Mouse (Mus musculus): ENCODE data around the gene Spaca4.

The Spaca4 gene

DNA sequence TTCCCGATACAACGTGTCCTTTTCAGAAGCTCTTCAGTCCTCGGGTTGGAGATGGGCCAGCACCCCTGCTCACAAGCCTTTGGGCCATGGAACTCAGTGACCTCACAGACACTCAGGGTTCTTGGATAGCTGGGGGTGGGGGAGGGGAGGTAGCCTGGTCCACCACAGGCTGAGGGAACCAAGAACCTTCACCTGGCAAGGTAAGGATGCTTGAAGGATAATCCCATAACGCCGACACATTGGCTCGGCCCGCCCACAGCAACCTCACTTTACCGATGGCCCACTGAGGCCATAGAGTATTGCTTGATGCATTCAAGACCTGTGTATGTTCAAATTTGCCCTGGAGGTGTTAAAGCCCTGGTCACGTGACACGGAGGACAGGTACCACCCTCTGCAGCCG is at the start of gene Spaca4:
Gene Spaca4, minus strand, starts transcription at position 101 of the 400 bp plus-strand sequence.
- no peak for DNase-seq (ENCODE audit: low spot score in 2 of 2)

DNA sequence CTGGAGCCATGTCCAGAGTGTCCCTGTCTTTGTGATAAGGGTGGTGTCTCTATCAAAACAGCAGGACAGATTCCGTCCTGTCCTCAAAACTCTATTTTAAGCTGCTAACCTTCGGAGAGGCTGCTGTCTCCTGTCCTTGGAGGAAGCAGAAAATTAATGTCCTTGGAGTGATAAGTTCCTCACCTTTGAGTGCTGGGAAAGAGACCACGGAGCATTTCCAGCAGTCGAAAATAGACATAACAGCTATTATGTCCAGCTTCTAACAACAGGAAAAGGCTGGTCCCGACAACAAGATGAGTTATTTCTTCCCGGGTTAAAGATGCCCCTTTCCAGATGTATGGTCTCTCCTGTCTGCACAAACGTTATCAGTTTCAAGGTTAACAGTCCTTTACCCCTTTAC is 49.6 kb upstream of the Spaca4 start:
- no peak for DNase-seq (ENCODE audit: low spot score in 2 of 2)

DNA sequence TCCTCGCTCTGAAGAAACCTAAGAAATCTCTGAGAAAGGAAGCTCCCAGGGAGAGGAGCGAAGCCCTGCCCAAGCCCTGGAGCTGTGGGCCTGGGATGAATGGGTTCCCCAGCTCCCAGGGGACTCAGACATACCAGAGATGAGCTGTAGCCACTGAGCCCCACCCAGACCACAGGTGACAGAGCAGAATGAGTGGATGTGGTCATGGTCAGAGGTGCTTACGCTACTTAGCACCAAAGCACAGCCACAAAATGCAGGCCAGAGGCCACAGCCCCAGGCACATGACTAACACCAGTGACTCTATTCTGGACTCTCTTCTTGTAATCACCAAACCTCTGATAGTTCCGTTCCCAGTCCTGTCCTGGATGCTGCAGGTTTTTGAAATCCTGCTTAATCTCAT is 45.5 kb upstream of the Spaca4 start:
- no peak for DNase-seq (ENCODE audit: low spot score in 2 of 2)

DNA sequence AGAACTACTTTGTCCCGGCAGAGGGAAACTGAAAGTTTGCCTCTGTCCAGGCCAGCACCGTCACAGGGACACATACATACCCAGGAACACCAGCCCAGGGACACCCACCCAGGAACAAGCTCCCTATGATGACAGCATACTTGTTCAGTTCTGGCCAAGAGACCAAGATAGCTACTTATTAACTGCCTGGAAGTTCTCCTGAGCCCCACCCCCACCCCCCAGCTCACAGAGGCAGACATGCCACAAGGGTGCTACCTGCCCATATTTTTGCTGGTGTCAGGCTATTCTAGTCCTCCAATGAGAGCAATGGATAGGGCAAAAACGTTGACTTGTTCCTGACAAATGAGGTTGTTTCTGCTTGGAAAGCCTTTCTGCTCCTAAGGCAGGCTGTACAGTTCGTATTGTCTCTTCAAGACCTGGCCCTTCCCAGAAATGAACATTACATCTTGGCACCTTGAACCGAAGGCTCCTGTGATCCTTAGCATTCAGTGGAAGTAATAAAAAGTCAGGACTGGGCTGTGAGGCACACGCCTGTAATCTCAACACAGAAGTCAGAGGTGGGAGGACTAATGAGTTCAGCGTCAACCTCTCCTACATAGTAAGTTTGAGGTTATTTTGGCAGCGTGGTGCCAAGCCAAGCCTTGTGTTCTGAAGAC is 44.9 kb upstream of the Spaca4 start:
- no peak for DNase-seq (ENCODE audit: low spot score in 2 of 2)

DNA sequence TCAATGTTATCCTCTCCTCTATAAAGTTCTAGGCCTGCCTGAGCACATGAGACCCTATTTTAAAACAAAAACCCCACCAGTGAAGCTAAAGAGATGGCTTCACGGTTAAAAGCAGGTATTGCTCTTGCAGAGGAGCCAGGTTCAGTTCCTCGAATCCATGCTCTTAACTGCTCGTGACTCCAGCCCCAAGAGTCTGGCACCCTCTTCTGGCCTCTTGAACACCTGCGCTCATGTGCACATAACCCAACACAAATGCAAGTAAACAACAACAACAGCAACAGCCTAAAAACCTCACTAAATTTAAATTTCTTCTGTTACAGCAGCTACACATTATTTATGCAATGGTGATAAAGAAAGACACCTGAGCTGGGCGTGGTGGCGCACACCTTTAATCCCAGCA is 41.9 kb upstream of the Spaca4 start:
- no peak for DNase-seq (ENCODE audit: low spot score in 2 of 2)

DNA sequence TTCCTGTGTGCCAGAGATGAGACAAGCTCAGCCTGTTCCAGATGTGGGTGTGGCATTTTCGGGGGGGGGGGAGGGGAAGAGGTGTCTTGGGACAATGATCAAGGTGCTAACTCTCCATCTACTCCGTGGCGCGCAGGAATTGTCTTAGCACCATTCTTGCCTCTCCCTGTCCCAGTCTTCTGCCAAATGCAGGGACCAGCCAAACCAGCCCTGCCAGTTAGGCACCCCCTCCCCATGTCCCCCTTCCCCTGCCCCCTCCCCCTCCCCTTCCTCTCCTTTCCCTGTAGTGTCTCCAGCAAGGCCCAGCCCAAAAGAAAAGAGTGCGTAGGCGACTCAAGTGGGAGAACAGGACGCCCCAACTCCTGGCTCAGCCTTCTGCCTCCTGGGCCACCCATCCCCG is 41.2 kb upstream of the Spaca4 start:
- DNase-seq (ENCODE audit: low spot score in 2 of 2), result no peak

DNA sequence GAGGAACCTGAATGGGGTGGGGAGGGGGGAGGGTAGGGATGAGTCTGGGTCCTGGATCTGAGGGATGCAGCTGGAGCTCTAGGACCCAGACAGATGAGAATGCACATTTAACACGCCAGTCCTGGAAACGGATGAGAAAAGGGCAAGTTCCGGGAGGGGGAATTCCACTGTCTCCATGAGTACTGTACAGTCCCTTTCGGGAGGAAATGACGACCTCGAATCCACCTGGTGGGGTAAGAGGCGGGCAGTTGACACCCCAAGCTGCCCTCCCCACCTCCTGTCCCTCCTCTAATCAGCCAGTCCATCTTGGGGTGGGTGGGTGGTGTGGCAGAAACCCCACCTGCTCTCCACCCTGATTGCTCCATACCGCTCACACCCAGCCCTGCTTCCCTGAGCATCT is 40.4 kb upstream of the Spaca4 start:
- DNase-seq (ENCODE audit: low spot score in 2 of 2), result no peak

DNA sequence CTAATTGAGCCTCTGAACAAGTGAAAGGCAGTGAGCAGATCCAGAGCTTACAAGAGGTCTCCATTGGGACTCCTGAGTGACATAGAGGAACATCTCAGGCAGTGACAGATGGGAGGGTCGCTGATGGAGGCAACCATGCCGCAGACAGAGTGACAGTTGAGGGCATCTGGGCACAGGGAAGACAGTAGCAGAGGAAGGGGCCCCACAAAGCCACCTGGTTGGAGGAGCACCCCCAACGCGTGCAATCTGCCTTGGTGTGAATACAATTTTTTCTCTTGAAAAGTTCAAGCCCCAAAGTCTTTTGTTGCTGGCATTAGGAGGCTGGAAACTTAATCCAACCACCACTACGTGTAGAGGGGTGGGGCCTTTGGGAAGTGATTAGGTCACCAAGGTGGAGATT is 34.5 kb upstream of the Spaca4 start:
- no peak for DNase-seq (ENCODE audit: low spot score in 2 of 2)

DNA sequence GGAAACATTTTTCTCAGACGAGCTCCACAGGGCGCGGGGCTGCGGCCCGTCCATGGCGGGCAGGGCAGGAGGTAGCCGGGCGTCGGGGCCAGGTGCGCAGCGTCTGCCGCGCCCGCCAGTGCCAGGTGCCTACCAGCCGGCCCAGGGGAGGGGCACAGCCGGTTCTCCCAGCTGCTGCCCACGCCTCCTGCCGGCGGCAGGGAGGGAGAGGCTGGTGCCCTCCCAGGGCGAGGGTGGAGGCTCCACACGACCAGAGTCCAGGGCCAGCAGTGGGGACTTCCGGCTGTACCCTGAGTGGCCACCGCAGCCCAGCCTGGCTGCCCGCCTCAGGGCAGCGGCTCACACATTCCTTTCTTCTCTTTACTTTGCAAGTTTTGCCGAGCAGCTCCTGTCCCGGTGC is 33.8 kb upstream of the Spaca4 start:
- no peak for DNase-seq (ENCODE audit: low spot score in 2 of 2)

DNA sequence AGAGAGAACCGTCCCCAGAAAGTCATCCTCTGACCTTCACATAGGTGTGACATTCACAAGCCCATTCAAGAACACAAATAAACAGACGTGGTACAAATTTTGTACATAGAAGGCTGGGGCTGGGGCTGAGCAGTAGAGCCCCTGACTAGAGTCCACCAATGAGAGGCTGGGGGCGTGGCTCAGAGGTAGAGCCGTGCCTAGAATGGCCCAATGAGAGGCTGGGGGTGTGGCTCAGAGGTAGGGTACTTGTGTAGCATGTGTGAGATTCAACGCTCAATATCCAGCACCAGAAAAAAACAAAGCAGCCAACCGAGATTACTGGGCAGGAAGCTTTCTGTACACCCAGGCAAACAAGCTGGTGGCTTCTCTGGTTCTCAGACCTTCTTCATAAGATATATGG is 30.1 kb upstream of the Spaca4 start:
- no peak for DNase-seq (ENCODE audit: low spot score in 2 of 2)

DNA sequence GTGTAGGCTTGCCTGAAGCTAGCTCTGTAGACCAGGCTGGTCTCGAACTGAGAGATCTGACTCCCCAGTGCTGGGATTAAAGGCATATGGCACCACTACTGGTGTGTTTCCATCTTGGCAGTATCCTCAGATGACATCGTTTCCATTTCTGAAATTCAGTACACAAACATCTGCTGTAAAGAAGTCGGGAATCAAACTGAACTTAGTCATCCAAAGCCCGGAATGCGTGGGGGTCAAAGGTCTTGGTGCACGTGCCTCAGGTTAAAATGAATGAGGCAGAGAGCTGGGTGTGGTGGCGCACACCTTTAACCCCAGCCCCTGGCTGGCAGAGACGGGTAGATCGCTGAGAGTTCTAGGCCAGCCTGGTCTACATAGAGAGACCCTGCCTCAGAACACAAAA is 24.5 kb upstream of the Spaca4 start:
- DNase-seq (ENCODE audit: low spot score in 2 of 2), result no peak

DNA sequence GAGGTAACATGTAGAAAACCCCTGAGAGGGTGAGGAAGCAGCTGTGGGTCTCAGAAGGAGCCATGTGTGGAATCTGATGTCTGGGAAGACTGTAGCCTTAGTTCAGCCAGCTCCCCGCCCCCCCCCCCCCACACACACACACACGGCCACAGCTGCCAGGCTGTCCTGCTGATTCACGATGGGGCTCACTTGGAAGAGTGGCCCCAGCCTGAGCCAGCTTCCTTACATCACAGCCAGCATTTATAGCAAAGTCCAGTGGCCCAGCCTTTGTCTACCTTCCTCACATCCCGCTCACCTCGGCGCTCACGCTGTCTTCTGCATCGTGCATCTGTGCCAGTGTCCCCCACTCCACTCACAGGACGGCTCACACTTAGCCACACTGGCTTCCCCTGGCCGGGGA is 23.8 kb upstream of the Spaca4 start:
- DNase-seq (ENCODE audit: low spot score in 2 of 2), result no peak

DNA sequence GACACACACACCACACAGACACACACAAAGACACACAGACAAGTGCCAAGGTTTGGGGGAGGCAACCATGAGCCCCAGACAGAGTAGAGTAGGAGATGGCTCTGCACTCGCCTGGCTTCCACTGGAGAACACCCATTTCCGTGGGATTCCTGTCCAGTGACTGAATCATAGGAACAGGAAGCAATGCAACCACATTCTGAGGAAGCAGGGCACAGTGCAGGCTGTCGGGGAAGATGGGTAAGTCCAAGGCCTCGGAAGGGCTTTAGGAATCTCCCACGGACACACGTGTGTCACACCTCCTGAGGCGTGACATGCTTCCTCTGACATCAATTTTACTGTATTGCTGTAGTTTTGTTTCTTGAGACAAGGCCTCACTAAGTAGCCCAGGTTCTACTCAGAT is 22.5 kb upstream of the Spaca4 start:
- DNase-seq (ENCODE audit: low spot score in 2 of 2), result no peak

DNA sequence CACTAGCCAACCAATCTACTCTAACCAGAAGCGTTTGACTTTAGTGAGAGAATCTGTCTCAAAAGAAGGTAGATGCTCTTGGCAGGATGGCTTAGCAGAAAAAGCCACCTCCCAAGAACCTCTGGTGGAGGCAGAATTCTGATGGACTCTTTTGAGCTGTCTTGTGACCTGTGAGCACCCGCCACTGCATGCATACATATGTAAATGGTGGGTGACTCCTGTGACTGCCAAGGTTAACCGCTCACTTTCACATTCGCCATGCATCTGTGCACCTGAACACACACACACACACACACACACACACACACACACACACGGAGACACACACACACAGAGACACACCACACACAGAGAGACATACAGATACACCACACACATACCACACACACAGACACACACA is 21.8 kb upstream of the Spaca4 start:
- DNase-seq (ENCODE audit: low spot score in 2 of 2), result no peak

DNA sequence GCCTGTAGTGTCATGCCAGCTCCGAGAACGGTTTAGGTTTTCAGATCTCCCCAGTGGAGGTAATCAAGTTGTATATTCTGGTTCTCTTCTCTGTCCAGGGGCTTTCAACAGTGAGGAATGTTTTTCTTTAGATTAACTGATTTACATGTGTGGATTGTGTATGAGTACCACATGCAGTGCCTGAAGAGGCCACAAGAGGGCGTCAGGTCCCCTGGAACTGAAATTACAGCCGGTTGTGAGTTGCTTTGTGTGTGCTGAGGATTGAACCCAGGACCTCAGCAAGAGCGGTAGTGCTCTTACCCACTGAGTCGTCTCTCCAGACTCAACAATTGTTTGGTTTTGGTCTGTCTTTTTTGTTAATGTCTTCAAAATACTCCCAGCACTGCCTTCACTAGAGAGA is 20.9 kb upstream of the Spaca4 start:
- no peak for DNase-seq (ENCODE audit: low spot score in 2 of 2)

DNA sequence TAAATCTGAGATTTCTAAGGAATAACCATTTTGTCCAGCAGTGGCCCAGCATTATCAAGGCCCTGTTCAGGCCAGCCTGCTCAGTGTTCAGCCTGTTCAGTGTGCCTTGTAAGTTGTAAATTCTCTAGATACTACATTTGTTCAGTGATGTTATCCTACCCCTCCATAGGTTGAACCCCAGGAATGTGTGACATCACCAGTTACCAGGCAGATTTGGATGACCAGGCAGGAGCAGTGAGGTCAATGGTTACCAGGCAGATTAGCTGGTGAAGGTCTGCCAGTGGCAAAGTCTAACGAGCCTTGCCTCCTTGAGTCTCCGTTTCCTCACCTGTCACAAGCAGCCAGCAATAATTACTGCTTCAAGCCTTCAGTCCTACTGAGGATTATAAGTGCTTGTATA is 18.8 kb upstream of the Spaca4 start:
- peak in 1 of 2 experiments; percentile 41 for DNase-seq (ENCODE audit: low spot score in 2 of 2)

DNA sequence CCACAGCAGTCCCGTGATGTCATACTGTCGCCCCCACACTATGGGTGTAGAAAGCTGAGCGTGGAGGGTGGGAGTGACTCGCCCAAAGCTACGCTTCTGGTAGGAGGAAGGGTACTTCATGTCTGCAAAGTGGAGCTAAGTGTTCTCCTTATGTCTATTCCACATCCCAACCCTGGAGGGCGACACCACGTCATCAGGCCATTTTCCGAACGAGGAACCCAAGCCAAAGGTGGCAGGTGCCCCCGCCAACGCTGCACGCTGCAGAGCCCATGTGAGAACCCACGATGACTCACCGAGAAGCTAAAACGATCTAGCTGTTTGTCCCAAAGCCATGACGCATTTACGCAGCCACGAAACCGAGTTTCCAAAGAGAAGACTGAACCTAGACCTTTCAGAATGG is 16.7 kb upstream of the Spaca4 start:
- DNase-seq (ENCODE audit: low spot score in 2 of 2), result no peak

DNA sequence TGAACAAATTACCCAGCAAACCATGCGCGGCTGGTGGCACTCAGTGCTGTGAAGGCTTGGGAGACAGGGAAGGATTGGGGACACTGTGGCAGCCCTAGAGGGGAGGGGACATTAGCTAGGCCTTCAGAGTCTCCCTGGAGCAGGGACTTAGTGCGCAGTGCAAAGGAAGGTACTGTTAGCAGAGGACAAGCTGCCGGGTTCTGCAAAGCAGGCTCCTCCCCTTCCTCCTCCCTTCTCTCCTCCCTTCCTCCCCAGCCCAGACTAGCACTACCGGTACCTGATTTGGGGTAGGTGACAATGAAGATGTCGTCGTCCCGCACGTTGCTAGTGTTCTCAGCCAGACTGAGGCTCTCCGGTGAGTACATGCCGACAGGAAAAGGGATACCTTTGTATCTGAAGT is 16.2 kb upstream of the Spaca4 start:
- no peak for DNase-seq (ENCODE audit: low spot score in 2 of 2)

DNA sequence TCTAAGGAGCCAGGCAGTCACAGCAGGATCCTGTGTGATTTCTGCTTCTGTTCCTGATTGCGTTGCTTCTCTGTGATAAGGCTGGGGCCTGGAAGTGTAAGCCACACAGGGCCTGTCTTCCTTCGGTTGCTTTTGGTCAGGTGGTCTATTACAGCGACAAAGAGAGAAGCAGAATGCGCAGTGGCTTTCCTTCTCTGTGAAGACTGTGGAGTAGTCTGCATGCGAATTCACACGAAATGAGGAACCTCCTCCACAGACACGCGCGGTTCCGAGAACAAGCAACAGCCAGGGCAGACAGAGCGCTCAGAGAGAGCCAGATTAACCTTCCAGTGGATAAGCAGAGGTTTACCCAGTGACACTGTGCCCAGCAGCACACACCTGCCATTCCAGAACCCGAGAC is 15.7 kb upstream of the Spaca4 start:
- DNase-seq (ENCODE audit: low spot score in 2 of 2), result no peak

DNA sequence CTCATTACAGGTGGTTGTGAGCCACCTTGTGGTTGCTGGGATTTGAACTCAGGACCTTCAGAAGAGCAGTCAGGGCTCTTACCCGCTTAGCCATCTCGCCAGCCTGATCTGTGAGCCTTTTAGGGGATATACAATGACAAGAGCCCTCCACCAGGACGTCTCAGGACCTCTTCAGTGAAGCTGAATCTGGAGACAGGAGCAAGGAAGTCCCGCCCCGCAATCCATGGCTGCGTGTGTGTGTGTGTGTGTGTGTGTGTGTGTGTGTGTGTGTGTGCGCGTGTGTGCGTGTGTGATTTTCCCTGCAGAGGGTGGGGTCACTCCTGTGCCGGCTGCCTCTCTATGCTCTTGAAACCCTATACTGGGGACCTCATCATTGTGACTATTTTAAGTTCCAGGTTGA is 14.2 kb upstream of the Spaca4 start:
- no peak for DNase-seq (ENCODE audit: low spot score in 2 of 2)

DNA sequence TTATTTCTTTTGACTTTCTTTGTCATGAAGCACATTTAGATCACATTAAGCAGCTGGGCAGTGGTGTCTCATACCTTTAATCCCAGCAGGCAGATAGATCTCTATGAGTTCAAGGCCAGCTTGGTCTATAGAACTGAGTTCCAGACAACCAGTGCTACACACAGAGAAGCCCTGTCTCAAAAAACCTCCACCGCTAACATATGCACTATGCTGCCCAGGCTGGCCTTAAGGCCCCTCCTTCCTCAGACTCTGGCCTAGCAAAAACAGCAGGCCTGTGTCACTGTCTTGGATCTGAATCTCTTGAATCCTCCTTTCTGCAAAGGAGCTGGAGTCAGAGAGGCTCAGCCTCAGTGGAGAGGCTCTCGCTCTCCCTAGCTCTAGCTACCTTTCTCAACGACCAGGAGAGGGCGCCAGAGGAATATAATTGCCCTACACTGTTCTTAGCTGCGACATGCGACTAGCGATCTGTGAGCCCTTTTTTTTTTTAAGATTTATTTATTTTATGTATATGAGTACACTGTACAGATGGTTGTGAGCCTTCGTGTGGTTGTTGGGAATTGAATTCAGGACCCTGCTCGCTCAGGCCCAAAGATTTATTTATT is 13.7 kb upstream of the Spaca4 start:
- peak; percentile 50 to 72 for DNase-seq (ENCODE audit: low spot score in 2 of 2)

DNA sequence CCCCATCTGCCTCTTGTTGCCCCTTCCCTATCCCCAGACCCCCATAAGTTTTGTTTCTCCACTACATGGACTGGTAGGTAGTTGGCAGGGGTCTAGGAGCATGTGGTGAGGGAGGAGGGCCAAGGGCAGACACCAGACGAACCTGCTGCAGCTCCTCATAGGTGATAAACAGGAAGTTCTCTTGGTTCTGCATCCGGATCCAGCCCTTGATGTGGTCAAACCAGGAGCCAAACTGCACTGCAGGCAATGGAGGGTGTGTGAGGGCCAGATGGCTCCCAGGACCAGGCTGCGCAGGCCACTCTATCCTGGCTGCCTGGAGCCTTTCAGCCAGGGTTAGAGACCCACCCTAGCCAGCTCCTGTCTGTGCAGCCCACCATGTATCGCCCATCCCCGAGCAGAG is 7.9 kb upstream of the Spaca4 start:
- DNase-seq (ENCODE audit: low spot score in 2 of 2), result no peak

DNA sequence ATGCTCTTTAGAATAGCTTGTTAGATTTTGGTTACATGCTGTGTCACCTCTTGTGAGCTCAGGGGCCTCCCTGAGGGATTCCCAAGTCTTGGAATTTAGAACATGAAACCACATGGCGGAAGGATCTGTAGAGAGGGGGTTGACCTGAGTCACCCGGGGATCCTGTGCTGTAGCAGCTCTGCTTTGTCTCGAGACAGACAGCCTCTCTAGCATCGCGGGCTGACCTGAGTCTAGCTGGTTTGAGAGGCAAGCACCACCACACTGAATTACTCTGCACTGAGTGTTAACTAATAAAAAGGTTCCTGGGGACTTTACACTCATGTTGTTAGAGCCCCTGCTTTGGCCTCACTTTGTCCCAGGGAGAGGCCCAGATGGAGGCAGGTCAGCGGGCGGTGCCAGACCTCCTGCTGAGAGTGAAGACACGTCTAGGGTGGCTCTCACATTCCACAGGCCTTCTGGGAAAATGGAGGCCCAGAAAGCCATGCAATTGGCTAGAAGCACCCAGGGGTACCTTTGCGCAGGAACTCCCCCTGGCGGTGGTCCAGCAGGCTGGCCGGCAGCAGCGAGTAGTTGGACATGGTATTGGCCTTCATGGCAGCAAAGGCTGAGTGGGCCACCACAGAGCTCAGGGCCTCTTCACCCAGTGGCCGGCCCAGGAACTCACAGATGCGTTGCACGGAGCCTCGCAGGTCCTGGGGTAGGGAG is 5.3 kb upstream of the Spaca4 start:
- peak in 1 of 2 experiments; percentile 51 for DNase-seq (ENCODE audit: low spot score in 2 of 2)

Measured in spleen, postnatal 14 days (tissue).